Mouse (Mus musculus) frontal cortex, adult (tissue): ENCODE results near the gene Hist1h3d.
"Not testable (repeated sequence)": the region's sequence is repeated elsewhere in the genome, so short reads cannot be mapped to it uniquely, and the experiment has no call there.

ENCODE experiments used
- ATAC-seq: cut with Nextera tagmentation; 2 replicates; pipeline ENCODE4 v1.9.2; 2017; ENCODE audit warnings: mild to moderate bottlenecking, moderate library complexity, mixed read lengths; ENCODE audit not compliant: low TSS enrichment

Hist1h3d gene

DNA sequence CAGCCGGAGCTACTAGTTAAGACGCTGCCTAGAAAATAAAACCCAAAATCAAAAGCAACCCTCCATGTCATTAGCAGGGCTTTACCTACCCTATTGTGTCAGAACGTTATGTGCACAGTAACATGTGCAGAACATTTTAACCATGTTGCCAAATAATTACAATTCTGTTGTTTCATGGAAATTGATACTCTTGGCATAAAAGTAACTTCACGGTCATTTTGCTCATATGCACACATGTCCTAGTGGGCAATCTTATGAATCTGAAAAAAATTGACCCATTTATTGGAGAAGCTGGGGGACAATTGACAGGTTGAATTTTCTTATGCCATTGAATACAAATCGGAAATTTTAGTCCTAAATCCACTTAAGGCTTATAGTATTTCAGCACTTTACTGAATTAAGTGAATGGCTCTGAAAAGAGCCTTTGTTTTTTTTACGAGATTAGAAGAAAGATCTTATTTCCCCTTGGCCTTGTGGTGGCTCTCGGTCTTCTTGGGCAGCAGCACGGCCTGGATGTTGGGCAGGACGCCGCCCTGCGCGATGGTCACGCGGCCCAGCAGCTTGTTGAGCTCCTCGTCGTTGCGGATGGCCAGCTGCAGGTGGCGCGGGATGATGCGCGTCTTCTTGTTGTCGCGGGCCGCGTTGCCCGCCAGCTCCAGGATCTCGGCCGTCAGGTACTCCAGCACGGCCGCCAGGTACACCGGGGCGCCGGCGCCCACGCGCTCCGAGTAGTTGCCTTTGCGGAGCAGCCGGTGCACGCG lies 5.1 kb upstream of the Hist1h3d start:
- ATAC-seq: not testable (repeated sequence)

DNA sequence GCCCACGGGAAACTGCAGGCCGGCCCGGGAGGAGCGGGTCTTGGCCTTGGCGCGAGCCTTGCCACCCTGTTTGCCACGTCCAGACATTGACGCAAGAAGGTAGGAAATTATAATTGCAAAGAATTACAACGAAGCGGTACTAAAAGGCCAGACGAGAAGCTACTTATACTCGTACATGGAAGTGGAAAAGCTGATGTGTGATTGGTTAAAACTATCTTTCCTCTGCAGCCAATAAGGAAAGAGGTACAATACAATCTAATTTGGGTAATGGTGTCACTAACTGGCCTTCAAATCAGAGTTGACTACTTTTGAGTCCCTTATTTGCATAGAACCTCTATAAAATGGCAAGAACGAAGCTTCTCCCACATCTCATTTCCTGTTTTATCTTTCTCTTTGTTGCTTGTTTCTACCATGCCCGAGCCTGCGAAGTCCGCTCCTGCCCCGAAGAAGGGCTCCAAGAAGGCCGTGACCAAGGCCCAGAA lies 4.5 kb upstream of the Hist1h3d start, which contains the start of the genes Hist1h2ae and Hist1h2bg:
TSS of gene Hist1h2ae (minus strand) at position 199 of the 482 bp plus-strand sequence.
TSS of gene Hist1h2bg (plus strand) at position 375 of the 482 bp plus-strand sequence.
- peak; percentile 96 for ATAC-seq

DNA sequence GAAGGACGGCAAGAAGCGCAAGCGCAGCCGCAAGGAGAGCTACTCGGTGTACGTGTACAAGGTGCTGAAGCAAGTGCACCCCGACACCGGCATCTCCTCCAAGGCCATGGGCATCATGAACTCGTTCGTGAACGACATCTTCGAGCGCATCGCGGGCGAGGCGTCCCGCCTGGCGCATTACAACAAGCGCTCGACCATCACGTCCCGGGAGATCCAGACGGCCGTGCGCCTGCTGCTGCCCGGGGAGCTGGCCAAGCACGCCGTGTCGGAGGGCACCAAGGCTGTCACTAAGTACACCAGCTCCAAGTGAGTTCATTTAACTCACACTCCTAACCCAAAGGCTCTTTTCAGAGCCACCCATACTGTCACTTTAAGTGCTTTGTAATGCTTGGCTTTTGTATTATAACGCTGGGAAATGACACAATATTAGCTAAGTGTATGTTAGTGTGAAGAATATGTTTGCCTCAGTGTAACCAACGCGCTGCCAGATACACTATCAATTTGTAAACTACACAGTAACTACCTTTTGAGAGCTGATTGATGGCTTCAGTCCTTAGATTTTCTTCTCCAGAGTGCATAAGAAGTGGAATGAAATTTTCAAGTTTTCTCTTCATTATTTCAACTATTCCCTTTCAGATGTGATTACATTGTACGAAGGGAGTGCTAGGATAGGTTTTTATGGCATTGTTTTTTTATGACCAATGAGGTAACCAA lies 3.9 kb upstream of the Hist1h3d start:
- ATAC-seq: not testable (repeated sequence)

DNA sequence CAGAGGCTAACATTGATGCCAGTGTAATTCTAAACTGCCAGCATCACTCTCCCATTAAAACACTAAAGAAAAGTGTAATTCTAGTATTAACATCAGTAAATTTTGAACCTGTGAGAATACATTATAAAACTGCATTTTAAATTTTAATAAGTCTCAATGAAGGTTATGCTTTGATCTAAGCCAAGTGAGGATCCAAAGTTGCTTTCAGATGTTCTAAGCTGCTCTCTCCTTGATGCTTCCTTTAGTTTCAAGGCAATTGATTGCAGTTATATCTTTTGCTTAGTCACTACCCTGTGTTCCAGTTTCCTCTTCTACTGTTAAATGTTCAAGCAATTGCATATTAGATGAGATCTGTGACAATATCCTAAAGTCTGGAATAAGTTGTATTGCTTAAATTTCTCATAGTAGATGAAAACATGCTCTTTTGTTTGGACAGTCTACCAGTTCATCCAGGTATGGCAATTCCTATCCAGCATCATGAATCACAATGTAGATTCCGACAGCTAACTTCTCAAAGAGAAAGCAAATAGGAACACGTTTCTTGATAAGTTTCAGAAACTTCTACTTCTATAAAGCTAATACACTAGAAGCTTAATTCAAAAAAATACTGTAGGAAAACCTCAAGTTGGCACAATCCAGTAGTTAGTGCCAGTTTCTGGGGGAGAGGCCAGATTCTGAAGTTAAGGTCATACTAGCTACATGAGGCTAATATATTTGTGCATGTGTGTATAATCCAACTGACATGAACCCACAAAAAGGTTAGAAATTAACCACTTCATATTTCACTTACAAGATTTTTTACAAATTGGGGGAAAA lies 3.1 kb upstream of the Hist1h3d start:
- ATAC-seq: no peak

DNA sequence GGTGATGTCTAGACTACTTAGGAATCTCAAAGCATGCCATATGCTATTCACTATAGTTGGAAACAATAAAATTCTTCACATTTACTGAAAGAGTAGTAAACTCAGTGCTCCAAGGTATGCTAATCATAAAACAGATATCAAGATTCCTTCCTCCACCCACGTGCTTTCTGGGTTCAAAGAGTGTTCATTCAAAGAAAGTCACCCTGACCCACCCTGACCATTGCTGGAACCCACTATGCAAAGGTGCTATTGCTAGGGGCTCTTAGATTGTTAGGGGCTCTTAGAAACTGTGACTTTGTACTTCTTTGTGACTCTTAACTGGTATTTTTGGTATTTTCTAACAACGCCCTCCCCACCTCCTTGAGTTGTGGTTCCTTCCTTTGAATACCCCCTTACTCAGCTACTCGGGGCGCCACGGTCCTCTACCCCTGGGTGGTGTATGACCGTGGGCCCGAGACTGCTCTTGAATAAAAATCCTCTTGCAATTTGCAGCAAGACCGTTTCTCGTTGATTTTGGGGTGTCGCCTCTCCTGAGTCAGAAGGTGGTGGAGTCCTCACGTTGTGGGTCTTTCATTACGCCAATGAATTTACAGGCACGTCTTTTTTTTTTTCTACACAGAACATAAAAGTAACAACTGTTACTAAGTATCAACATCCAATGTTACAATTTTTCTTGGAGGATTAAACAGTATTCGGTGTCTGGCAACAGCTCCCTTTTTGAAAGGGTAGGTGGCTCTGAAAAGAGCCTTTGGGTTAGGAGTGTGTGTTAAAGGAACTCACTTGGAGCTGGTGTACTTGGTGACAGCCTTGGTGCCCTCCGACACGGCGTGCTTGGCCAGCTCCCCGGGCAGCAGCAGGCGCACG lies 2.3 kb upstream of the Hist1h3d start:
- ATAC-seq: not testable (repeated sequence)

DNA sequence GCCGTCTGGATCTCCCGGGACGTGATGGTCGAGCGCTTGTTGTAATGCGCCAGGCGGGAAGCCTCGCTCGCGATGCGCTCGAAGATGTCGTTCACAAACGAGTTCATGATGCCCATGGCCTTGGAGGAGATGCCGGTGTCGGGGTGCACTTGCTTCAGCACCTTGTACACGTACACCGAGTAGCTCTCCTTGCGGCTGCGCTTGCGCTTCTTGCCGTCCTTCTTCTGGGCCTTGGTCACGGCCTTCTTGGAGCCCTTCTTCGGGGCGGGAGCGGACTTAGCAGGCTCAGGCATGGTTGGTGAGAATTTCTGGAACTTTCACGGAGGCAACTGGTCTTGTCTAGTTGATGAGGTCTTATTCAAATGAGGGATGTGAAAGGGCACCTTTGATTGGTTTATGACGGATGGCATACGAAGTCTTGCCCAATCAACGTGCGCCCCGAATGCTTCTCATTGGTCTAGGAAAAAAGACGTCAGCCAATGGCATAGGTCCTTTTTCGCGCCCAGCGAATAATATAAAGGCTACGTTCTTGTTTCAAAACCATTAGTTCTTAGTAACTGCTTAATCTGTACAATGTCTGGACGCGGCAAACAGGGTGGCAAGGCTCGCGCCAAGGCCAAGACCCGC lies 1.6 kb upstream of the Hist1h3d start, which contains the start of the genes Hist1h2bf and Hist1h2ad:
TSS of gene Hist1h2bf (minus strand) at position 299 of the 627 bp plus-strand sequence.
TSS of gene Hist1h2ad (plus strand) at position 484 of the 627 bp plus-strand sequence.
- ATAC-seq: peak; percentile 93

DNA sequence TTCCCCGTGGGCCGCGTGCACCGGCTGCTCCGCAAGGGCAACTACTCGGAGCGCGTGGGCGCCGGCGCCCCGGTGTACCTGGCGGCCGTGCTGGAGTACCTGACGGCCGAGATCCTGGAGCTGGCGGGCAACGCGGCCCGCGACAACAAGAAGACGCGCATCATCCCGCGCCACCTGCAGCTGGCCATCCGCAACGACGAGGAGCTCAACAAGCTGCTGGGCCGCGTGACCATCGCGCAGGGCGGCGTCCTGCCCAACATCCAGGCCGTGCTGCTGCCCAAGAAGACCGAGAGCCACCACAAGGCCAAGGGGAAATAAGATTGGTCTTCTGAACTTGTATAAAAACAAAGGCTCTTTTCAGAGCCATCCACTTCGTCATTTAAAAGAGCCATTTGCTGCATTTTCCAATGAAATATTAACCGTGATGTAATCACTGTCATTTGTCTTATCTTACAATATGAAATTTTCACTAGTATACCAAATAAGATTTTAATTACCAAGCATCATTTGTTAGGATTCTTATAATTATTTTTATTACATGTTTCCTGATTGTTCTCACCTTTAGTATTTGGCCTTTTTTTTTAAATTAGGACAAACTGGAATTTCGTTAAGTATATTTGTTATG lies 905 bp upstream of the Hist1h3d start:
- ATAC-seq: not testable (repeated sequence)

DNA sequence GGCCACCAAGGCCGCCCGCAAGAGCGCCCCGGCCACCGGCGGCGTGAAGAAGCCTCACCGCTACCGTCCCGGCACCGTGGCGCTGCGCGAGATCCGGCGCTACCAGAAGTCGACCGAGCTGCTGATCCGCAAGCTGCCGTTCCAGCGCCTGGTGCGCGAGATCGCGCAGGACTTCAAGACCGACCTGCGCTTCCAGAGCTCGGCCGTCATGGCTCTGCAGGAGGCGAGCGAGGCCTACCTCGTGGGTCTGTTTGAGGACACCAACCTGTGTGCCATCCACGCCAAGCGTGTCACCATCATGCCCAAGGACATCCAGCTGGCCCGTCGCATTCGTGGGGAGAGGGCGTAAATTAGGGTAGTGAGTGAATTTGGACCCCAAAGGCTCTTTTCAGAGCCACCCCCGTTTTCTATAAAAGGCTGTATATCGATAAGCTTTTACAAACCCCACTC lies 326 bp downstream of the Hist1h3d start:
- ATAC-seq: not testable (repeated sequence)

DNA sequence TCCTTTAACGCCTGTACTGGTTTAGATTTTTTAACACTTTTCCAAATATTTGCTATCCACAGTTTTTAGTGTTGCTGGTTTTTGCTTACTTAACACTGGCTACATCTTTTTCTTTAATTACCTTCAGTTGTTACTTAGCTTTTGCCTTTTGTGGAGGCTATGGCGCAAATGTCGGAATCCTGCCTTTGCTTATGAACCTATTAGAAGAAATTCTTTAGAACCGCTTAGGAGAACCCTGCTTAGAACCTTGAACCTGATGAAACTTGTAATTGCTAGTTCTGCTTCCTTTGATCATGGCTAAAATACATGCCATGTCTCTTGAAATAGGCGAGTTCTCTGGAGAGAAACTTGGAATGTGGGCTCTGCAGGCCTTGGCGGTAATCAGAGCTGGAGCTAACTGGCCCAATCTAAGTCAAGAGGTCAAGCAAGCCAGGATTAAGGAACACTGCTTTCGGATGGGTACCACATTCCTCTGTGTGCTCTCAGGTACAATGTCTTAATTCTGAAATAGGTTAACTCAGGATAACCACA lies 853 bp downstream of the Hist1h3d start:
- no peak for ATAC-seq

DNA sequence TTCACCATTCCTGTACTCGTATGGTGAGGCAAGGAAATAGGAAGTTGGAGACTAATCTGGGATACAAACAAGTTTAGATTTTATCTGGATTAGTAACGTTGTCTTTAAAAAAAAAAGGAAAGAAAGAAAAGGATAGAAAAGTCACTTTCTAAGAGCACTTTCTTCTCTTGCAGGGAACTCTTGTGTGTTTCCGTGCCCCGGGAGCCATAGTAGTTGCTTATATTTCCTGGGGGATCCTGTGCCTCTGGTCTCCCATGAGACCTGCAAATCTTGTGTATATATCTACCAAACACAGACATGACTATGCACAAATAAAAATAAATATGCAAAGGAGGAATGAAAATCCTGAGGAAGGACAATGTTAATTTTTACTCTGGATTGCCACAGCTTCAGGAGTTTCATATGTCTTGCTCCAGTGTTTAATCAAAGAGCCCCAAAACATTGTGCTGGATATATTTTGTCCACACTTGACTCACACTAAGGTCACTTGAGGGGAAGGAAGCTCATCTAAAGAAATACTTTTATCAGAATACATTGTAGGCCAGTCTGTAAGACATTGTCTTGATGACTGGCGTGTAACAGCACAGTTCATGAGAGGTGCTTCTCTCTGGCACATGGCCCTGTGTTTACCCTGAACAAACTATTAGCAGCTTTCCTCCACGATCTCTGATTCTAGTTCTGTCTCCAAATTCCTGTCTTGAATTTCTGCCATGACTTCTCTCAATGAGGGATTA lies 1.5 kb downstream of the Hist1h3d start:
- ATAC-seq: no peak

DNA sequence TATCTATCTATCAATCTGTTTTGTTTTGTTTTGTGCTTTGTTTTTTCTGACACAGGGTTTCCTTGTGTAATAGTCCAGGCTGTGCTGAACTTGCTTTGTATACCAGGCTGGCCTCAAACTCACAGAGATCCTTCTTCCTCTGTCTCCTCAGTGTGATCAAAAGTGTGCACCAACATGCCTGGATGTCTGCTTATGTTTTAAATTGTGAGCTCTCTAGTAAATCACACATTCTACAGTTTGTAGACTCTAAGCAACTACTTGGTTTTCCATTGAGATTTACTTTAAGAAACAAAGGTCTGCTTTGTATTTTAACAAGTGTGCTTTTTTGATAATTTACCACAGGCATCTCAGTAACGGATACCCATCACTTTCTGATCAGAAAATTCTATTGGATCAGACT lies 2.3 kb downstream of the Hist1h3d start:
- no peak for ATAC-seq

DNA sequence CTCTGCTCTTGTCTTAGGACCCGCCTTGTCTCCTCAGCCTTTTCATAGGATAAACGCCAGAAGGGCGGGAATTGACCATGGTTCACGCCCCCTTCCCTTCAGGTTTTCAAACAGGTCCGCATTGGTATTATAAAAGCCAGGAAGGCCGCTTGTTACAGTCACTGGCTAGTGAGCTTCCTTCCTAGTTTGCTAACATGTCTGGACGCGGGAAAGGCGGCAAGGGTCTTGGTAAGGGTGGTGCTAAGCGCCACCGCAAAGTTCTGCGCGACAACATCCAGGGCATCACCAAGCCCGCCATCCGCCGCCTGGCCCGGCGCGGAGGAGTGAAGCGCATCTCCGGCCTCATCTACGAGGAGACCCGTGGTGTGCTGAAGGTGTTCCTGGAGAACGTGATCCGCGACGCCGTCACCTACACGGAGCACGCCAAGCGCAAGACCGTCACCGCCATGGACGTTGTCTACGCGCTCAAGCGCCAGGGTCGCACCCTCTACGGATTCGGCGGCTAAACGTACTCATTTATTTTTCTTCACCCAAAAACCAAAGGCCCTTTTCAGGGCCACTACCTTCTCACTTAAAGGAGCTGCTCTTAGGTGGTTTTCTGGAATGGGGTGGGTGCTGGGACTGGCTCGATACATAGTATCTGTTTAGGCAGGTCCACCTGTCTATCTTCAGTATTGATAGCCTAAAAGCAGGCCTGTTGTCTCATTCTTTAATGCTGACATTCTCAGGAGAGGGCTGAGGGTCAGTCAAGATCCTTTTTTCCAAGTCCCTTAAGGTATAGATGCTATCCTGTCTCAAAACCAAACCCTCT lies 6.0 kb downstream of the Hist1h3d start, which contains the start of gene Hist1h4d:
TSS of gene Hist1h4d (plus strand) at position 191 of the 811 bp plus-strand sequence.
- peak; percentile 83 for ATAC-seq

DNA sequence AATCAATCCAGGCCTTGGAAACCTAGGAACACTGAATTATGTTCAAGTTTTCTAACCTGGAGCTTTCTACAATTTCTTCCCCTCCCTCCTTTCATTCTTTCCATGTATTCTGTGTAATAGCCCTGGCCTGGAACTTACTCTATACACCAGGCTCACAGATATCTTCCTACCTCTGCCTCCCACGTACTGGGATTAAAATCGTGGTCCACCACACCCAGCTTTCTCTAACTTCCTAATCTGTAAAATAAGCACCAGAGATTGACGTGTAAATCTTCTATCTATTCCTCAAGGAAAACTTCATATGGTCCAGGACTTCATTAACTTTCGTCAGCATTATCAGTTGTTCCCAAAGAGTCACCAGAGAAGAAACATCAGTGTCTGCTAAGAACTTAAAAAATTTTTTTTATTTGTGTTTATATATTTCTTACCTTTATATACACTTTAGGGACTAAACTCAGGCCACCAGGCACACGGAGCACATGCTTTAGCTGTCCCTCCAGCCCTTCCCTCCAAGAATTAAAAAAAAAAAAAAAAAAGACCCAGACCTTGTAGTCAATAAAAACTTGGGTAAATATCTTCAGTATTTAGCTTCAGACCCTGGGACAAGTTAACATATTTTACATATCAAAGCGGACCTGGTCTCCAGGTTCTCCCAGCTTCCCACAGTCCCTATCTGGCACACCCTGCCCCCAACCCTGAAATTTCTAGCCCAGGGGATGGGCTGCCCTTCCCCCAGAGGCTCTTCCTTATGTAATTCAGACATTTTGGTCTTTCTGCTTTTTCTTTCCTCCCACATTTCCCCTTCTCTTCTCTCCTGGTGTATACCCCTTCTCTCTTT lies 6.9 kb downstream of the Hist1h3d start:
- ATAC-seq: no peak

DNA sequence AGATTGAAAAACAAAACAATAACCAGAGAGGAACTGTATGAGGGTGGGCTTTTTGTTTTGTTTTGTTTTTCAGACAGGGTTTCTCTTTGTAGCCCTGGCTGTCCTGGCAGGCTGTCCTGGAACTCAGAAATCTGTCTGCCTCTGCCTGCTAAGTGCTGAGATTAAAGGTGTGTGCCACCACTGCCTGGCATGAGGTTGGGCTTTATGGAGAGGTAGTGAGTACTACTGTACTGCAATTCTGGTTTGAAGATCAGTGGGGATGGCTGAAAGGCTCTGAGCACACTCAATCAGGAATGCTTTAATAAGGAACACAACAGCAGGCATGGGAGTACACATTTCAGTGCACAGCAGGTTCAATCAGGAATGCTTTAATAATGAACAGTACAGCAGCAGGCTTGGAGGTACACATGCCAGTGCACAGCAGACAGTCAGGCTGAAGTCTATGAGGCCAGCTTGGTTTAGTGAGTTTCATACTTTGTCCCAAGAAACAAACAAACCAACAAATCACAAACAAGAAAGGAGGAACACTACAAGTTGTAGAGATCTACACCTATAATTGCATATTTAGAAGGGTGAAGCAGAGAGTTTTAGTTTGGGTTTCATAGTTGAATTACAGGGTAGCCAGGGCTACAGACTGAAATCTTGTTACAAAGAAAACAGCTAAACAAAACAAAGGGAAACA lies 8.0 kb downstream of the Hist1h3d start:
- ATAC-seq: no peak

DNA sequence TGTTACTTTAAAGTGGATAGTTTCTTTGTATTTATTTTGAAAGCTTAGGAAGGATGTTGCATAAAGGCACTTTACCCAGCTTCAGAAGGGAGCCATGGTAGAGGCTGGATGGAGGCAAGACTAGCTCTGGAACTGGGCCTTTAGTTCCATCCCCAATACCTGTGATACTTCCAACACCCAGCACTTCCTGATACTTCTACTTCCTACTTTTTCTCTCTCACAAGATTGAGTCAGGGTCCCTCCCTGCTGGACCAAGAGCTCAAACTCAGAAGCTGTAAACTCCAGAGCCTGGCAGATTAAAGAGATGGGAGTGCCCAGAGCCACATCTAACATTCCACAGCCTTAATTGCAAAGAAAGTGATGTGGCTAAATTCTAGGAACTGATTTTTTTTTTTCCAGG lies 8.8 kb downstream of the Hist1h3d start:
- ATAC-seq: no peak

DNA sequence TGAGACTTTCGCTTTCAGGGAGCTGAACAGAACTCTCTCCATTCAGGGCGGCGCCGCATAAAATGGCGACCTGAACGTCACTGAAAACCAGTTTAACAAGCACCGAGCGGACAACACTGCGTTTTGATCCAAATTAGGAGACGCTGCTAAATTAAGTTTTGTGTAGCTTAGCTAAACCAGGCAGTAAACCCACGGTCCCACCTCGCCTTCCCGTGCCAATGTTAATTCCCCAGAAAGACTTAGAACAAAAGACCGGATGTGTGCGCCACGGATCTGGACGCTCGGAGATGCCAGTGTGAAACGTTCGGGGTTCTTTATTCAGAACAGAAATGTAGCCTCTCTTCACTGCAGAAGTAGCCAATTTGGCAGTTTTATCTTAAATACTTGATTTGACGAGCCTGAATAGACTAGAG lies 9.5 kb downstream of the Hist1h3d start:
- peak; percentile 62 for ATAC-seq
